Mouse (Mus musculus): ENCODE data around the gene Hspa1l.

DNA sequence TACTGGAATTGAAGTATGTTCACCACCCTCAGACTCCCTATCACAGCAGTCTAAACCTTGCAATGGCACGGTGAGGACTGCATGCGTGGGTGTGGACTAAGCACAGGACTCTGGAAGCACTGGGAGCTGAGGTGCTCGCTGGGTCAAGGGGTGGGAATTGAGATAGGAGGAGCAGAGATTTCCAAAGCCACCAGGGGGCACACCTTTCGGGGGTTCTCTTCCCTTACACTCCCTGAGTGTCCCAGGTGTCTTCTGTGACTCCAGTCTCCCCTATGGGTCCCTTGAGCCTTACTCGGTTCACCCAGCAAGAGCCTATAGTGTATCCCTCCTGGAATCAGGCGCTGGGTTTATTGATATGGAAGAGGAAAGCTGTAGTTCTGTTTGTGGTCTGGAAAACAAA lies 49.6 kb upstream of the Hspa1l start:
- TF ChIP-seq CTCF (IDR thresholded peaks at IDR 0.05; ENCODE audit: extremely low read depth, insufficient read depth, low read length) (0 out of 2 replicates have a peak, but pooled peaks have one; percentile 13), POLR2A (IDR thresholded peaks at IDR 0.05; ENCODE audit: extremely low read depth, insufficient read depth, low read length) (no peak)
